Mouse (Mus musculus) gastrocnemius, postnatal 4 days (tissue): ENCODE data around the gene Mmd2. TPM values are rescaled to one million over a fixed set of nuclear protein-coding genes. Genes with fewer than 3 reads are reported as not detected.

Source experiments
- DNase-seq, 2 experiments: peaks; one replicate each; pipeline ENCODE4 v3.0.0; 2021 to 2022; ENCODE audit warnings: low spot score in 2 of 2, mixed read lengths in 2 of 2
- total RNA-seq, 2 experiments: library from RNA; stranded (reverse); gene quantifications; 2 replicates each; pipeline ENCODE4 v1.2.3; 2021

Mmd2 gene
- total RNA-seq, 2 experiments from 2014 or later: 0.27 to 0.39 TPM

GRCm38 (mm10) chr5:142549961-142550705 is 58.5 kb downstream of the Mmd2 start:
- peak; percentile 29 to 57 for DNase-seq

- no peak for DNase-seq
These were observed 59.2 kb downstream of the Mmd2 start for GRCm38 (mm10) chr5:142549441-142549840.

- no peak for DNase-seq
These were observed 61.5 kb downstream of the Mmd2 start for GRCm38 (mm10) chr5:142547066-142547465.

GRCm38 (mm10) chr5:142546344-142546743 is 62.3 kb downstream of the Mmd2 start:
- no peak for DNase-seq

- no peak for DNase-seq
These were observed 63.4 kb downstream of the Mmd2 start for GRCm38 (mm10) chr5:142545014-142545795.

GRCm38 (mm10) chr5:142537286-142537685 is 71.3 kb downstream of the Mmd2 start:
- DNase-seq: no peak

GRCm38 (mm10) chr5:142535388-142535787 is 73.2 kb downstream of the Mmd2 start:
- DNase-seq: no peak

- no peak for DNase-seq
These were observed 78.7 kb downstream of the Mmd2 start, which contains the start of gene Papolb for GRCm38 (mm10) chr5:142529915-142530314. Gene Papolb (minus strand): TSS chr5:142530076.

GRCm38 (mm10) chr5:142524711-142525464 is 83.7 kb downstream of the Mmd2 start:
- DNase-seq: no peak

- DNase-seq: no peak
These were observed 87.3 kb downstream of the Mmd2 start for GRCm38 (mm10) chr5:142521195-142521866.

- DNase-seq: no peak
These were observed 88.2 kb downstream of the Mmd2 start for GRCm38 (mm10) chr5:142520360-142520759.

GRCm38 (mm10) chr5:142518973-142519372 is 89.6 kb downstream of the Mmd2 start:
- no peak for DNase-seq

Other genes with a start within 250 kb of the Mmd2 start
- 10 to 100 TPM; 26.6 to 27.9 TPM for gene Foxk1, start 207.3 kb downstream of the Mmd2 start, total RNA-seq
- 1 to 10 TPM; 7.3 to 8.1 TPM for gene Ap5z1, start 144.9 kb downstream of the Mmd2 start, total RNA-seq
- gene Papolb, start 78.7 kb downstream of the Mmd2 start, total RNA-seq: under 1 TPM; 0.23 to 0.66 TPM
- 1 to 10 TPM; 7.2 to 7.9 TPM for gene Radil, start 57.7 kb downstream of the Mmd2 start, total RNA-seq
- gene Wipi2, start 18.9 kb upstream of the Mmd2 start, total RNA-seq: 10 to 100 TPM; 36.9 to 39.6 TPM
- gene Slc29a4, start 83.7 kb upstream of the Mmd2 start, total RNA-seq: under 1 TPM; 0.81 to 0.88 TPM
- 10 to 100 TPM; 82.2 TPM for gene Tnrc18, start 208.9 kb upstream of the Mmd2 start, total RNA-seq